Mouse (Mus musculus): ENCODE measurements around the gene Bfsp2.

The Bfsp2 gene

DNA sequence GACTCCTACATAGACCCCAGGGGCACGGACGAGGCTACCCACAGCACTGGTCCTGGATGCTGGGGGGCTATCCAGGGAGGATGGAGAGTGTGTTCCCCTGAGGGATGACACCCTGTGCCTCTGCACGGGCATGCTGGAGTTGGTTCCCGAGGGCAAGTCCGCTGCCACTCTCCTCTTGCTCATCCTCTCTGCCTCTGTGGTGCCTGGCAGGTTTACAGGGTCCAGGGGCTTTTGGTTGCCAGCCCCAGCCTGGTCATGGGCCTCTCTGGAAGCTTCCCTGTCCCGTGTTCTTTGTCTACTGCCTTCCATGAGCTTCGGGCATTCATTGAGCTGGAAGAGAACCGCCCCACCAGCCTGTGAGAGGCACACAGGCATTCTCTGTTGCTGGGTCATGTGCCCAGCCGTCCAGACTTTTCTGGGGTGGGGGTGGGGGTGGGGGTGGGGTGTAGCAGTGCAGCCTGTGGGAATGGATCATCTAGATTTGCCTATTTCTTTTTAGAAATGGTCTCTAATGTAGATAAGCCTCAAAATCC lies at the start of gene Bfsp2:
Bfsp2 (minus strand) TSS at position 377 of the 533 bp plus-strand sequence.
- in situ Hi-C loops (cut with MboI; ENCODE audit: low sequenced_read_pairs), result no loop called here

DNA sequence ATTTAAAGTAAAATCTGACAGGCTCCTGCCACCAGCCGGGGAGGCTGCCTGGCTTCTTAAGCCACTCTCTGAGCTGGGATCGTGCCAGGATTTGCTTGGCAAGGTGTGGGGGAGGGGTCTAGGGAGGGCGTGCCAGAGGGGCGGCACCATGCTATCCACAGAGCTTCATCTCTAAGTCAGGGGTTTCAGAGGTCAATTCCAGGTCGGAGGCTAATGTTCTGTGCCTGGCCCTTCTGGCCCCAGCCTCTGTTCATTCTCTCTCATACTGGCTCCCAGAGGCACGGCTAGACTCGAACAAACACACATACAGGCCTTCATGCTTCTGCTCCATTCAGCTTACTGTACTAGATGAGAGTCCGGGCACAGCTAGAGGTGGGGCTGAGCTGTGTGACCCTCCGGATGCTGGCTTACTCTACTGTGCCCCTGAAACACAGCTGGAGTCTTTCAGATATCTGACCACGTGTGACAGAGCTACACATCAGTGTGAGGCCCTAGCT lies 44.9 kb upstream of the Bfsp2 start:
- in situ Hi-C loops (cut with MboI; ENCODE audit: low sequenced_read_pairs), result no loop called here

DNA sequence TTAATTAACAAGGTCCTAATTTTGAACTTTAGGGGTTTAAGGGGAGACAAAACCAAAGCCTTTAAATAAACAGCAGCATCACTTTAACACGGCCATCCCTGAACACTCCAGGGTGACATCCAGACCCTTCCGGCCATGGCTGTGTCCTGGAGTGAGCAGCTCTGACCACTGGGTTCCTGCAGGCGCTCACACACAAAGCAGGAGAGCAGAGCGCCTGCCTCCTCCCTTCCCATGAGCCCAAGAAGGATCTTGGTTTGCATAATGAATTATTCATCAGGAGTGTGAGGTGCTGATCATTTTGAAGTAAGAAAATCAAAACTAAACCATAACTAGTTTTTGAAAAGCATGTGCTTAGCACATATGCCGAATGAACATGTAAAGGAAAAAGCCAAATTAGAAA lies 44.4 kb upstream of the Bfsp2 start:
- in situ Hi-C loops (cut with MboI; ENCODE audit: low sequenced_read_pairs), result no loop called here

- in situ Hi-C loops (cut with MboI; ENCODE audit: low sequenced_read_pairs), result no loop called here
These were observed 43.7 kb upstream of the Bfsp2 start for GRCm38 (mm10) chr9:103523742-103524403.

- in situ Hi-C loops (cut with MboI; ENCODE audit: low sequenced_read_pairs), result no loop called here
These were observed 42.8 kb upstream of the Bfsp2 start for GRCm38 (mm10) chr9:103523008-103523407.

- in situ Hi-C loops (cut with MboI; ENCODE audit: low sequenced_read_pairs), result no loop called here
These were observed 33.7 kb upstream of the Bfsp2 start for GRCm38 (mm10) chr9:103513884-103514283.

- in situ Hi-C loops (cut with MboI; ENCODE audit: low sequenced_read_pairs), result no loop called here
These were observed 32.0 kb upstream of the Bfsp2 start for GRCm38 (mm10) chr9:103512257-103512656.

GRCm38 (mm10) chr9:103506968-103507584 lies 26.9 kb upstream of the Bfsp2 start:
- in situ Hi-C loops (cut with MboI; ENCODE audit: low sequenced_read_pairs), result no loop called here

GRCm38 (mm10) chr9:103505067-103505466 lies 24.8 kb upstream of the Bfsp2 start:
- in situ Hi-C loops (cut with MboI; ENCODE audit: low sequenced_read_pairs), result no loop called here

DNA sequence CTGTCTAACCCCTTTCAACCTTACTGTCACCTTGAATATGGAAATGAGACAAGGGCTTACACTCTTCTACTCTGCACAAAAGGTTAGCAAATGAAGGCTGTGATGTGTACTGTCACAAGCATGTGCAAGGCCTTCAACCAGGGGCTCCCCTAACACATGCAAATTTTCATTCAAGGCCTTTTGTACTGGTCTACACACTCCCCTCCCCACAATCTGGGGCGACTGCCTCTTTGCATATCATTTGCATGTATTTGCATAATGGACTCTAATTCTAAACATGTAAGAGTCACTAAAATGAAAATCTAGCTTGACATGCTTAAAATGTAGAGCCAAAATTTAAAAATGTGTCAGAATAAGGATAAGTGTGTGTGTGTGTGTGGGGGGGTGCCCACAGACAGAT lies 24.4 kb upstream of the Bfsp2 start:
- in situ Hi-C loops (cut with MboI; ENCODE audit: low sequenced_read_pairs), result no loop called here

DNA sequence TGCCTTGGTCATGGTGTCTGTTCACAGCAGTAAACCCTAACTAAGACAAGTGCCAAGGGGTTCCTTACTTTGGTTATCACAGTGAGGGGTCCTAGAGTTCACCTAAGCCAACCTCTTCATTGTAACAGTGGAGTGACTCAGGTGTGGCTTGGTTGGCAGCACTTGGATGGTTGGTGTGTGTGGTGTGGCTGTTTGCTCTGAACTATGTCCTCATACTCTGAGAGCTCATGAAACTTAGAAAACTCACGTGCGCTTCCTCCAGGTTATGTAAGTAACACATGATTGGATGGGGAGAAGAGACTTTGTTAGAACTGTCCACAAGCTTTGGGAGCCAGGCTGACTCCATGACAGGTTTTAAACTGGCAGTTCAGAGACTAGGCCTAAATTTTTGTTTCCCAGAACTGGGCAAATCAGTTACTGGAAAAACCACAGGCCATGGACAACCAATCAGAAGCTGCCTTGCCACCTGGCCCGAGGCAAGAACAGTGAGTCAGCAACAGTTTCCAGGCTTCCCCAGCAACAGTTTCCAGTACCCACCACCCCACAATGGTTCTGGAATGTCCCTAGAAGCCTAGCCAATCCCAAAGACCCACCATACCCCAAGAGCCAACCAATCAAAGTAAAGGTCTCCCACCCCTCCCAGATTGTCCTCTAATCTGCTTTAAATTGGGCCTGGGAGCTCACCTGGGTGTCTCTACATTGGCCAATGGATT lies 23.5 kb upstream of the Bfsp2 start:
- in situ Hi-C loops (cut with MboI; ENCODE audit: low sequenced_read_pairs), result no loop called here

- in situ Hi-C loops (cut with MboI; ENCODE audit: low sequenced_read_pairs), result no loop called here
These were observed 22.4 kb upstream of the Bfsp2 start for GRCm38 (mm10) chr9:103502655-103503054.

GRCm38 (mm10) chr9:103501861-103502364 lies 21.7 kb upstream of the Bfsp2 start:
- in situ Hi-C loops (cut with MboI; ENCODE audit: low sequenced_read_pairs), result no loop called here

- in situ Hi-C loops (cut with MboI; ENCODE audit: low sequenced_read_pairs), result no loop called here
These were observed 19.1 kb upstream of the Bfsp2 start for GRCm38 (mm10) chr9:103499366-103499765.

DNA sequence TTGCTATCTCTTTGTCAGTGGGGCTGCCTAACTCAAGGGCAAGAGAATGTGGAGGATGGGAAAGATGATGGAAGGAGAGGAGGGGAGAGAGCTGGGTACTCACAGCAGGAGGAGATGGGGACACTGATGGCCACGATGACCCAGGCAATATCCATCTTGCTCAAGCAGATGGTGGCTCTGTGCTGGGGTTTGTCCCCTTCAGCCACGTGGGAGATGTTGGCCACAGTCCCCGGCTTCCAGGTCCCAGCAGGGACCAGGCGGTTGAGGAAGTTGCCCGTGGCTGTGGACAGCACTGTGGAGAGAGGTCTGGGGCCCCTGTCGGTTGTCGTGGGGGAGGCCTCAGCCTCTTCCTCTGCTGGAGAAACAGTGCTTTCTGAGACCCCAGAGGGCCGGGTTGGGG lies 18.5 kb upstream of the Bfsp2 start:
- in situ Hi-C loops (cut with MboI; ENCODE audit: low sequenced_read_pairs), result no loop called here

- in situ Hi-C loops (cut with MboI; ENCODE audit: low sequenced_read_pairs), result no loop called here
These were observed 15.2 kb upstream of the Bfsp2 start for GRCm38 (mm10) chr9:103495391-103495790.

DNA sequence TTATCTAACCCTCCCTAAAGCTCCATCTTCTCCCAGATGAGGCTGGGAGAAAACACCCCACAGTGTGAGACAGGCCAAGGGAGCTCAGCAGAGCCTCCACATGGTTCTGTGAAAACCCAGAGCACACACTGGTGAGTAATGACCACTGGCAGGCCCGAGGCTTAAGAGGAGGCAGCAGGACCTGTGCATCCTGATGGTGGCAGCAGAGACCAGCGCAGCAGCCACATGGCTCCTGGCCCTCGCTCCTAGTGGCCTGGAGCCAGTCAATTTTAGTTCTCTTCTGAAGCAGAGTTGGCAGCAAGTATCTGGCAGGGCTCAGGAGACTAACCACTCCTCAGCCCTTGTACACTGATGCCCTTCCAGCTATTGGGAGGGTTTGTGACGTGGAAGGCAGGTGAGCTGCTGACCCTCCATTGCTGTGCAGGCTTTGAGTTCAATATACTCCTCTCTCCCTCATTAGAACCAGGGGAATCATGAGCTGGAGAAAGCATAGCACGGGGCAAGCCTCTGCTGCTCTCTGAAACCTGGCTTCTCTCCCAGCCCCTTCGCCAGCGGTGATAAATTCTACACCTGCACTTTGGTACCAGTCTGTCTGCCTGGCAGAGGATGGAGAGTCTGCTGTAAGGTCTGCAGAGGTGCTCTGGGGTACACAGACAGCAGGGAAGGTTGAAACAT lies 14.3 kb upstream of the Bfsp2 start:
- in situ Hi-C loops (cut with MboI; ENCODE audit: low sequenced_read_pairs), result no loop called here

DNA sequence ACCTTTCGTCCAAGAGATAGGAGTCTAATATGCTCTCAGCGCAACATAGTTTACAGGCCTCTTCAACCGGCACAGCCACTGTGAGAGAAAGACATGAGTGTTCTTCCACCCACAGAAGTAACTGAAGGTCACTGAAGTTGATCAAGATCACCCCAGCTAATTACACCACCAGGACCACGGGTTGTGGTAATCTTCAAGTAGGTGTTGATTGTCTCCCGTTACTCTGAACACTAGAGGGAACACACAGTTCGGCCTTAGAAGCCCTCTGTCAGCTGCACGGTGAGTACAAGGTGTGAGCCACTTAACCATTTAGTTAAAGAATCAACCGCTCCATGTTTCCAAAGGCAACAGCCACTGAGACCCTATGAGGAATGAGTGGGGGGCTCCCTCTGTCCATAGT lies 11.8 kb upstream of the Bfsp2 start:
- in situ Hi-C loops (cut with MboI; ENCODE audit: low sequenced_read_pairs), result no loop called here

DNA sequence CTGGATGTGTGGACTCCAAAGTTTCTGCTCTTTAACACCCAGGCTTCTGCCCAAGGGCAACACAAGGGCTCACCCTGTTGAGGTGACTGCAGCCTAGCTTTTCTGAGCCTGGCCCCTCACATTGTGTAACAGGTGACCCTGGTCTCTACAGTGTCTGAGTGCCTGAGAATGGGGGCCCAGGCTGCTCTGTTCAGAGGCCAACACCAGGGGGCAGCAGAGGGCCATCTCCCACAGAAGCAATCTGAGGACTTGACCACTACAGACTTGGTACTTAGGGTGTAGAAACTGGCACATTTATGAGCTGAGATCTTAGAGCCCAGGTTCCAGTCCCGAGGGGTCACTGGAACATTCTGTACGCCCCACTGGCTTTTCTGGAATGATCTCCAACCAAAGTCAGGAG lies 10.2 kb upstream of the Bfsp2 start:
- in situ Hi-C loops (cut with MboI; ENCODE audit: low sequenced_read_pairs), result no loop called here

GRCm38 (mm10) chr9:103489883-103490282 lies 9.7 kb upstream of the Bfsp2 start:
- in situ Hi-C loops (cut with MboI; ENCODE audit: low sequenced_read_pairs), result no loop called here

DNA sequence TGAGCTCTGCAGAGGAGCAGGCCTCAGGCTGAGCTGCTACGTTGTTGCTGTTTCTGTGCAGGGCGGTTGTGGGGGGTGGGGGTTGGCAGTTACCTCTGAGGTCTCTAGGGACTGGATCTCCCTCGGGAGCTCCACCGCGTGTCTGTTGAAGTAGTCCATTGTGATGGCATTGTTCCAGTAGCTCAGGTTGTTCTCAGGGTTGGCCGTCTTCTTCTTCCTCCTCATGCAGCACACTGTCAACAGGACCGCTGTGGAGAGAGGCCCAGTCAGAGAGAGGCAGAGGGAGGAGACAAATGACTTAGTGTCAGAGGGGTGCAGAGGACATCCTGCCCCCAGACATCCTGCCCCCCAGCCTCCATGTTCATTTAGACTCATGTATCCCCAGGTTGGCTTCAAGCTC lies 8.9 kb upstream of the Bfsp2 start:
- in situ Hi-C loops (cut with MboI; ENCODE audit: low sequenced_read_pairs), result no loop called here

All from CH12F3 (cell line).